Mouse (Mus musculus): ENCODE measurements around the gene Gm5767. TPM values are rescaled to one million over a fixed set of nuclear protein-coding genes. Genes with fewer than 3 reads are reported as not detected.

The Gm5767 gene
- polyA plus RNA-seq, 1 experiment from 2014 or later, result not detected

- 92% methylated on average over 11 of the region's 11 CpGs for WGBS
- Histone ChIP-seq H3K4me3 (no peak overlapping the region), H3K27ac (no peak overlapping the region), H3K4me1 (replicated peaks) (no peaks in the 10 kb centered on the region), H3K27me3 (ENCODE audit: insufficient read depth, poor library complexity, severe bottlenecking) (no peaks in the 10 kb centered on the region), H3K36me3 (peaks cover 95% of the 10 kb centered on the region), H3K9me3 (no peaks in the 10 kb centered on the region)
- no peak for DNase-seq (ENCODE audit: low spot score)
Measured at GRCm38 (mm10) chr16:8689979-8690656, 9.5 kb downstream of the Gm5767 start.

GRCm38 (mm10) chr16:8691206-8691605, 10.6 kb downstream of the Gm5767 start:
- peaks cover 100% of the 10 kb centered on the region for H3K36me3 ChIP-seq
- no peak for DNase-seq (ENCODE audit: low spot score)
- H3K4me3 ChIP-seq, result no peak overlapping the region
- no peak overlapping the region for H3K27ac ChIP-seq
- H3K9me3 ChIP-seq, result no peaks in the 10 kb centered on the region
- no peaks in the 10 kb centered on the region for H3K27me3 ChIP-seq (ENCODE audit: insufficient read depth, poor library complexity, severe bottlenecking)
- H3K4me1 ChIP-seq (replicated peaks), result no peaks in the 10 kb centered on the region
- WGBS, result 91% methylated on average over 7 of the region's 7 CpGs

- Histone ChIP-seq H3K4me1 (replicated peaks) (no peaks in the 10 kb centered on the region), H3K36me3 (peaks cover 100% of the 10 kb centered on the region), H3K27ac (no peak overlapping the region), H3K9me3 (no peaks in the 10 kb centered on the region), H3K4me3 (no peak overlapping the region), H3K27me3 (ENCODE audit: insufficient read depth, poor library complexity, severe bottlenecking) (no peaks in the 10 kb centered on the region)
- DNase-seq (ENCODE audit: low spot score), result no peak
- WGBS, result 93% methylated on average over 8 of the region's 8 CpGs
Measured at GRCm38 (mm10) chr16:8699556-8699955, 19.0 kb downstream of the Gm5767 start.

- no peaks in the 10 kb centered on the region for H3K27me3 ChIP-seq (ENCODE audit: insufficient read depth, poor library complexity, severe bottlenecking)
- H3K27ac ChIP-seq, result no peak overlapping the region
- H3K4me3 ChIP-seq, result no peak overlapping the region
- no peaks in the 10 kb centered on the region for H3K4me1 ChIP-seq (replicated peaks)
- peaks cover 100% of the 10 kb centered on the region for H3K36me3 ChIP-seq
- no peaks in the 10 kb centered on the region for H3K9me3 ChIP-seq
- 97% methylated on average over 3 of the region's 3 CpGs for WGBS
- DNase-seq (ENCODE audit: low spot score), result no peak
Measured at GRCm38 (mm10) chr16:8700586-8700985, 20.0 kb downstream of the Gm5767 start.

- Histone ChIP-seq H3K27me3 (ENCODE audit: insufficient read depth, poor library complexity, severe bottlenecking) (no peaks in the 10 kb centered on the region), H3K4me1 (replicated peaks) (peaks cover 6% of the 10 kb centered on the region; the same call in 1 of the 2 replicates), H3K9me3 (no peaks in the 10 kb centered on the region), H3K27ac (no peak overlapping the region), H3K4me3 (no peak overlapping the region), H3K36me3 (peaks cover 95% of the 10 kb centered on the region)
- no peak for DNase-seq (ENCODE audit: low spot score)
- 82% methylated on average over 9 of the region's 9 CpGs for WGBS
Measured at GRCm38 (mm10) chr16:8711998-8712397, 31.4 kb downstream of the Gm5767 start.

- Histone ChIP-seq H3K4me1 (replicated peaks) (peaks cover 10% of the 10 kb centered on the region; the same call in 1 of the 2 replicates), H3K36me3 (peaks cover 67% of the 10 kb centered on the region), H3K27me3 (ENCODE audit: insufficient read depth, poor library complexity, severe bottlenecking) (no peaks in the 10 kb centered on the region), H3K27ac (no peak overlapping the region), H3K9me3 (no peaks in the 10 kb centered on the region), H3K4me3 (no peak overlapping the region)
- DNase-seq (ENCODE audit: low spot score), result no peak
- WGBS, result 94% methylated on average over 5 of the region's 5 CpGs
Measured at GRCm38 (mm10) chr16:8714851-8715250, 34.3 kb downstream of the Gm5767 start.

GRCm38 (mm10) chr16:8715513-8716080, 35.0 kb downstream of the Gm5767 start:
- no peak for DNase-seq (ENCODE audit: low spot score)
- Histone ChIP-seq H3K36me3 (peaks cover 59% of the 10 kb centered on the region), H3K4me3 (no peak overlapping the region), H3K27ac (no peak overlapping the region), H3K27me3 (ENCODE audit: insufficient read depth, poor library complexity, severe bottlenecking) (no peaks in the 10 kb centered on the region), H3K4me1 (replicated peaks) (peaks cover 10% of the 10 kb centered on the region; the same call in 1 of the 2 replicates), H3K9me3 (no peaks in the 10 kb centered on the region)
- 79% methylated on average over 10 of the region's 10 CpGs for WGBS

- H3K4me3 ChIP-seq, result no peak overlapping the region
- no peak overlapping the region for H3K27ac ChIP-seq
- peaks cover 10% of the 10 kb centered on the region; the same call in 1 of the 2 replicates for H3K4me1 ChIP-seq (replicated peaks)
- H3K27me3 ChIP-seq (ENCODE audit: insufficient read depth, poor library complexity, severe bottlenecking), result no peaks in the 10 kb centered on the region
- 86% methylated on average over 6 of the region's 6 CpGs for WGBS
- no peak for DNase-seq (ENCODE audit: low spot score)
- H3K9me3 ChIP-seq, result no peaks in the 10 kb centered on the region
- peaks cover 52% of the 10 kb centered on the region for H3K36me3 ChIP-seq
Measured at GRCm38 (mm10) chr16:8716300-8716699, 35.7 kb downstream of the Gm5767 start.

GRCm38 (mm10) chr16:8717744-8718143, 37.2 kb downstream of the Gm5767 start:
- Histone ChIP-seq H3K36me3 (peaks cover 38% of the 10 kb centered on the region), H3K9me3 (no peaks in the 10 kb centered on the region), H3K4me3 (no peak overlapping the region), H3K4me1 (replicated peaks) (peaks cover 10% of the 10 kb centered on the region; the same call in 1 of the 2 replicates), H3K27me3 (ENCODE audit: insufficient read depth, poor library complexity, severe bottlenecking) (no peaks in the 10 kb centered on the region), H3K27ac (no peak overlapping the region)
- DNase-seq (ENCODE audit: low spot score), result no peak
- WGBS, result 93% methylated on average over 10 of the region's 10 CpGs

GRCm38 (mm10) chr16:8720447-8720846, 39.9 kb downstream of the Gm5767 start:
- no peak for DNase-seq (ENCODE audit: low spot score)
- Histone ChIP-seq H3K9me3 (no peaks in the 10 kb centered on the region), H3K27ac (no peak overlapping the region), H3K4me1 (replicated peaks) (peaks cover 9% of the 10 kb centered on the region; the same call in 1 of the 2 replicates), H3K27me3 (ENCODE audit: insufficient read depth, poor library complexity, severe bottlenecking) (no peaks in the 10 kb centered on the region), H3K36me3 (peaks cover 11% of the 10 kb centered on the region), H3K4me3 (no peak overlapping the region)
- WGBS, result 93% methylated on average over 4 of the region's 4 CpGs

- Histone ChIP-seq H3K4me1 (replicated peaks) (peaks cover 4% of the 10 kb centered on the region; the same call in 1 of the 2 replicates), H3K9me3 (no peaks in the 10 kb centered on the region), H3K27me3 (ENCODE audit: insufficient read depth, poor library complexity, severe bottlenecking) (no peaks in the 10 kb centered on the region), H3K27ac (no peak overlapping the region), H3K36me3 (0 out of 2 replicates have a peak, but pooled peaks cover 5% of the 10 kb centered on the region), H3K4me3 (no peak overlapping the region)
- WGBS, result 85% methylated on average over 3 of the region's 3 CpGs
- DNase-seq (ENCODE audit: low spot score), result no peak
Measured at GRCm38 (mm10) chr16:8724031-8724430, 43.5 kb downstream of the Gm5767 start.

GRCm38 (mm10) chr16:8725807-8726206, 45.2 kb downstream of the Gm5767 start:
- no peak for DNase-seq (ENCODE audit: low spot score)
- no peaks in the 10 kb centered on the region for H3K9me3 ChIP-seq
- H3K36me3 ChIP-seq, result peaks cover 5% of the 10 kb centered on the region; the same call in 1 of the 2 replicates
- WGBS, result 91% methylated on average over 2 of the region's 2 CpGs
- H3K27me3 ChIP-seq (ENCODE audit: insufficient read depth, poor library complexity, severe bottlenecking), result no peaks in the 10 kb centered on the region
- peaks cover 7% of the 10 kb centered on the region; the same call in 1 of the 2 replicates for H3K4me1 ChIP-seq (replicated peaks)
- H3K27ac ChIP-seq, result no peak overlapping the region
- no peak overlapping the region for H3K4me3 ChIP-seq

GRCm38 (mm10) chr16:8728111-8728748, 47.7 kb downstream of the Gm5767 start:
- no peak overlapping the region for H3K4me3 ChIP-seq
- no peak overlapping the region for H3K27ac ChIP-seq
- no peaks in the 10 kb centered on the region for H3K9me3 ChIP-seq
- H3K4me1 ChIP-seq (replicated peaks), result peaks cover 13% of the 10 kb centered on the region; the same call in 1 of the 2 replicates
- no peak for DNase-seq (ENCODE audit: low spot score)
- 92% methylated on average over 5 of the region's 5 CpGs for WGBS
- H3K27me3 ChIP-seq (ENCODE audit: insufficient read depth, poor library complexity, severe bottlenecking), result no peaks in the 10 kb centered on the region
- peaks cover 5% of the 10 kb centered on the region; the same call in 1 of the 2 replicates for H3K36me3 ChIP-seq
